Mouse (Mus musculus) R1 (cell line): ENCODE measurements around the gene Eci2.
"Not testable (repeated sequence)": the region's sequence is repeated elsewhere in the genome, so short reads cannot be mapped to it uniquely, and the experiment has no call there.

ENCODE experiments used
- DNase-seq: peaks from one replicate; pipeline ENCODE4 v3.0.0-alpha.2; 2018; ENCODE audit warnings: low read depth, low spot score

The Eci2 gene

GRCm38 (mm10) chr13:35026879-35027278 lies at the start of gene Eci2:
Gene Eci2, minus strand, starts transcription at chr13:35027096.
- DNase-seq = peak; percentile 82

DNA sequence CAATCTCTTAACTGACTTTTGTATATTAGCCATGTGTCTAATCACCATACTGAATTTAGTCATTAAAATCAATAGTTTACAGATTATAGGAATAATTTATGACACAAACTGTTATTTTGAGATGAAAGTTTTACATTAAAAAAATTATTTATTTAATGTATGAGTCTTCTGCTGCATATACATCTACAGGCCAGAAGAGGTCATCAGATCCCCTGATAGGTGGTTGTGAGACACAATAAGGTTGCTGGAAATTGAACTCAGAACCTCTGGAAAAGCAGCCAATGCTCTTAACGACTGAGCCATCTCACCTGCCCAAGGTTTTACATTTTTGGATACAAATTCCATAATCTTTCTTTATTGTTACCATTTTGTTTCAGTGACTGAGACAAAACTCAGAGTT lies 48.0 kb upstream of the Eci2 start:
- DNase-seq = peak; percentile 20

- DNase-seq = no peak
These were observed 43.9 kb upstream of the Eci2 start for GRCm38 (mm10) chr13:35070485-35071472.

DNA sequence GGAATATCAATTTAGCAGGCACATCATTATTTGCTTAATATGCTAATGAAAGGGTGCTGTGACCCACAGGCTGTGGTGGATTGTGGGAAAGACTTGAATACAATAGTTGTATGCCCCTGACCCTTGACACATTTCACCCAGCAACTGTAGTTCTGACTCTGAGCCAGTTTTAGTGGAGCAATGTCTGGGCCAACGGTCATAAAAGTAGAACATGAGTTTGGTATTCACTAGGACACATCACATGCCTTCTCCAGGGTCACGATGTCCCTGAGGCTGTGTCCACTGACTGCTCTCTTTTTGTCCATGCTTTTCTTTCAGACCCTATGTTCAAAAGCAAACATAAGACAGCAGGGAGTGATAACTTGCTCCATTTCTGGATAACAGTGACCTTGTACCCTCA lies 40.2 kb upstream of the Eci2 start:
- no peak for DNase-seq

GRCm38 (mm10) chr13:35066033-35066432 lies 39.1 kb upstream of the Eci2 start:
- peak; percentile 26 for DNase-seq

GRCm38 (mm10) chr13:35064381-35064780 lies 37.5 kb upstream of the Eci2 start:
- no peak for DNase-seq

GRCm38 (mm10) chr13:35058145-35058544 lies 31.2 kb upstream of the Eci2 start:
- peak; percentile 73 for DNase-seq

DNA sequence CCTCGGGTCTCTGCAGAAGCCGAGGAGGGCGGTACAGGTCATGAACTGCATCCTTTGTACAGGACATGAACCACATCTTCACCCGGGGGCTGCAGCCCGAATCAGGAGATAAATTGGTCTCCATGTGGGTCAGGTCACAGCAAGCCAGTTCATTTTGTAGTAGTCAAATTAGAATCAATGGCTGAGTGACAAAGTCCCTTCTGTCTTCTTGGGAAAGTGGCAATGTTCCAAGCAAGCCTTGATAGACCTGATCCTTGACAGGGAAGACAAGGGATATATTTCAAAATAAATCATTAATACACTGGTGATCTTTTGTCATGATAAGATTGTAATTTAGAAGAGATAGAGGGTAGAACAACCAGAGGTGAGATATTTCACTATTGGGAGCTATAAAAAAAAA lies 9.6 kb upstream of the Eci2 start:
- DNase-seq = no peak

- DNase-seq = peak; percentile 19
These were observed 8.8 kb upstream of the Eci2 start for GRCm38 (mm10) chr13:35035731-35036130.

- no peak for DNase-seq
These were observed 6.7 kb upstream of the Eci2 start for GRCm38 (mm10) chr13:35033571-35033970.

DNA sequence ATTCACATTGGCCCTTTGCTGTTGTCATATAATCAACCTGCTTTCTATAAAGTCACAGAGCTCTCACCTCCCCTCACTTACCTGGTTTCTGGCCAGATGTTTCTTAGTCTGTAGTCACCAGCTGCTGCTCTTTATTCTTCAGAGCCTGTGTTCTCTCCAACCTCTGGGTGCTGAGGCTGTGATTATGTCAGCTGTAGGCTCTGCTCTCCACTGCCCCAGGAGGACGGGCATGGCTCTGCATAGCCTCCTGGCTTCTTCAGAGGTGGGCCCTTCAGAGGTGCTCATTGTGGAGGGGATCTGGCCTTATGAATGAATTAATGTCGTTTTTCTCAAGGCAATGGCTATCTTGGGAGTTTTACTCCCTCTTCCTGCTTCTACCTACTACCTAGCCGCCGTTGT lies 4.8 kb upstream of the Eci2 start:
- DNase-seq = peak; percentile 11

- no peak for DNase-seq
These were observed 4.2 kb upstream of the Eci2 start for GRCm38 (mm10) chr13:35030979-35031683.

DNA sequence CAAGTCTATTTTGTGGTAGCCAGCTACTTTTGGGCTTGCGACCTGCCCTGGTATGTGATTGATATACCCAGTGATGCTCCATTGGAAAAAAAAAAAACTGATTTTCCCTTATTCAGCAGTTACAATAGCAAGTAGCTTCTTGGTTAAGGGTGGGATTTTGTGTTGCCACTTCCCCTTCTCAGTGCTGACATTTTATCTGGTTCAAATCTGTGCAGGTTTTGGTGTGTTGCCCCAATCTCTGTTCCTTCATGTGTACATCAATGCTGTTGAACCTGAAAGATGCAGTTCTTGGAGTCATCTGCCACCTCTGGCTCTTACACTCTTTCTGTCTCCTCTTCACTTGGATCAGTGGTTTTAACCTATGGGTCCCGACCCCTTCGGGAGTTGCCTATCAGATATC lies 1.5 kb upstream of the Eci2 start:
- no peak for DNase-seq

GRCm38 (mm10) chr13:35023401-35023800 lies 3.5 kb downstream of the Eci2 start:
- DNase-seq = not testable (repeated sequence)

DNA sequence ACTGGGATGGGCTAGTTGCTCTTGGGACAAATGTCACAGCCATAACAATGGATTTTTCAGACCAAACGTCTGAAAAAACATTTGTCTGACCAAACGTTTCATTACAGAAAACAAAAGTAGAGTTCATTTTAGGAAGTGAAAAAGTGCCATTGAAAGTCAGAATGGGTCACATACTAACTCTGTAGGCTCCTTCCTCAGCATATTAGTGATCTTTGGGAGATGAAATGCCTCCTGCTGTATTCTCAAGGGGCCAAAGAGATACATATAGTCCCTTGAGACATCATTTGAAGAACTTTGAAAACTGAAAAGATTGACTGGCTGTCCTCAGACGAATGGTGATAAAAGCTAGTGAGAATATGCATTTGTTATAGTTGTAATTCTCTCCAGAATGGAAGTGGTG lies 6.5 kb downstream of the Eci2 start:
- no peak for DNase-seq

DNA sequence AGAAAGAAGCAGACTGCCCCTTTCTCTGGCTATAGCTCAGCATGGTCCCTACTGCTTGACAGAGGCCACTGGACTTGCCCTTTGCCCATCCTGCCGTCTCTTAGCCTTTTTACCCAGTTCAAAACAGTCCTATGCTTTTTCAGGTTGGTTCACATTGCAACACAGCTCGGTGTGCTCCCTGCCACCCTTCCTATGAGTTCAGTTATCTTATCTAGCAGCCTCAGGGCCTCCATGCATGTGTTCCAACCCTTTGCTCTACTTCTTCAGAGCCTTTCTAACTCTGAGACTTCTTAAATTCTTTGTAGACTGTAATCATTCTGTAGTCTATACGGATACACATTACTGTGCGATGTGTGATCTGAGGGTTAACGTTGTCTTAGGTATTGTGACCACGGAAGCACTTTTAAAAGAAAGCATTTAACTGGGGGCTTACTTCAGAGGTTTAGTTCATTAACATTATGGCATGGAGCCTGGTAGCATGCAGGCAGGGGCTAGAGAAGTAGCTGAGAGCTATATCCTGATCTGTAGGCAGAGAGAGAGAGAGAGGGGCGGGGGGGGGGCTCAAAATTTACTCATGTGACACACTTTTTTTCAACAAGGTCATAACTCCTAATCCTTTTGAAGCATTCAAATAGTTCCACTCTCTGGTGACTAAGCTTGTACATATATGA lies 7.9 kb downstream of the Eci2 start:
- no peak for DNase-seq

GRCm38 (mm10) chr13:35017392-35017791 lies 9.5 kb downstream of the Eci2 start:
- no peak for DNase-seq

- no peak for DNase-seq
These were observed 10.8 kb downstream of the Eci2 start for GRCm38 (mm10) chr13:35016067-35016466.

DNA sequence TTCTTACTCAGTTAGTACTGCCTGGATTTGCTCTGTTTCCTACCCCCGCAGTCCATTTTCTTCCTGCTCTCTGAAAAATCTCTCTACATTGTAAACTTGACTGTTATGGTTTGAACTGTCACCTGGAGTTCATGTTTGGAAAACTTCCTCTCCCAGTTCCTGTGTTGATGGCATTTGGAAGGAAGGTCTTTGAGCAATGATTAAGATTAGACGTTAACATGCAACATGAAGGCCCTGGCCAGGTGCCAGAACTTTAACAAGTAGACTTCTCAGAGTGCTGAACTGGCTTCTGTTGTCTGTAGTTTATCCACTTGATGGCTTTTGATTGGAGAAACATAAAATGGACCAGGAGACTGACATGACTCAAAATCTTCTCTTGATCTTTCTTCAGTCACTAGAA lies 31.0 kb downstream of the Eci2 start:
- no peak for DNase-seq

DNA sequence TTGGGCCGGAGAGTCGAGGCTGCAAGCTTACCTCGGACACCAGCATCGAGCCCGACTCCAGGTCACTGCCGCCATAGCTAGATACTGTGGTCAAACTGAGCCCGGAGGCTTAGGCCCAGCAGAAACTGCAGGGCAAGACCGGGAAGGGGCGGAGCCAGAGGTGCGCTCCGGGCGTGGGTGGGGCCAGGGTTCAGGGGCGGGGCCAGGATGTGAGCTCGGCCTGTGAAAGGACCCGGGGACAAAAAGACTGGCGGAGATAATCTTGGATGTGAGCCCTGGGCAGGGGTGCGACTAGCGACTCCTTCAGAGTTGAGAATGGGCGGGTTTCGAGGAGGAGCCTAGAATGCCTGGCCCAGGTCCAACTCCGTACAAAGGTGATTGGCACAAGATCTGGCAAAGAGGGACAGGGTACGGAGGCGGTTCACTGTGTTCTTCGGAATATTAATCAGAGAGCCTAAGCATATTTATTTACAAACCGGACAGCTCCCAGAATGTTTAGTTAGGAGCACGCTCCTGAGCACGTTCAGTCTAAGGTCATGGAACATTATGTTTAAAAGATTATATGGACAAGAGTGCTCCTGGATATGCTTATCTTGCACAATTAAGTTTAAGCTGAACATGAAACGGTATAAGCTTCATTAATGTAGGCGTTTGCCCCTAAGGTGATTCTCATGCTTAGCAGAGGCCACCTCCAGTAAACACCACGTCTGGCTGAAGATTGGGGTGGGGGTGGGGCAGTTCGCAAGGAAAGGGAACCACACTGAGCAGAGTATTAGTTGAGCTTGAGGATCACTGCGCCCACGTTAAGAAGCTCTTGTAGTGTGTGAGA lies 32.7 kb downstream of the Eci2 start:
- peak; percentile 98 for DNase-seq

DNA sequence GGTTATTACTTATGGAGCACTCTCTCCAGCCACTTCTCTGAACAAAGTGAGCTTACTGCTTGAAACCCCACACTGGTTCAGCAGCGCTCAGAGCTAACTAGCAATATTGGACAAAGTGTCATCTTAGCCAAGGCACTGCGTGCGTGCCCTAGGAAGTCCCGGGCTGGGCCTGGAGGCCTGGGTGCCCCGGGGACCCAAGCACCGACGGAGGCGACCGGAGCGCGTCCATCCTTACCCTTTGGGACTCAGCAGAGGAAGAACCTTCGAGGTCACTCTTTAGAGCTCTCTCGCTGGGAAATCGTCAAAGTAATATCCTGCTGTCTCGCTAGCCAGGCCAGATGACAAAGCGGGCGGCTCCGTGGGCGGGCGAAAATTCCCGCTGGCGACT lies 33.3 kb downstream of the Eci2 start:
- no peak for DNase-seq
